Mouse (Mus musculus): ENCODE measurements around the gene Gm44579. TPM values are rescaled to one million over a fixed set of nuclear protein-coding genes. Genes with fewer than 3 reads are reported as not detected.

Gm44579 gene
- polyA plus RNA-seq, 1 experiment = not detected

DNA sequence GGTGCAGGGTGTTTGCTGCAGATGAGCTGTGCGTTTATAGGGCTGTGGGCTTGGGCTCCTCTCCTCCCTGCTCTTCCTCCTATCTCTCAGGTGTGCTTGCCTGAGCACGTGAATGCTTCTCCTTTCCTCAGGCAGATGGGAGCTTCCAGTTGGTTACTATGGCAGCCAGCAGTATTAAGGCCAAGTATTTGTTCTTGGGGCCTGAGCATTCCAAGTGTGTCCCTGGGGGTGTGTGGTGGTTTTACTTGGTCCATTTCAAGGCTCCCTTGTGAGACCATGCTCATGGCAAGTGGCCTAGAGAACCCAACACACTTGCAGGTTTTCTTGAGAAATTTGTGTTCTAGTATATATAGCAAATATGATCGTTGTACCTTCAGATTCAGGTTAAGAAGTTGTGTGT lies 25.3 kb downstream of the Gm44579 start, which contains the start of gene Olfr288:
Gene Olfr288, minus strand, starts transcription at position 101 of the 400 bp plus-strand sequence.
- Histone ChIP-seq H3ac (ENCODE audit: control insufficient read depth, insufficient read length, low read depth) (no peak within 1 kb of the TSS), H3K79me3 (ENCODE audit: low read depth) (no peaks in the 10 kb centered on the region), H3K27me3 (ENCODE audit: control insufficient read depth, insufficient read depth, insufficient read length) (peaks cover 45% of the 10 kb centered on the region), H3K36me3 (ENCODE audit: control insufficient read depth, insufficient read depth) (no peaks in the 10 kb centered on the region), H3K4me3 (ENCODE audit: insufficient read depth, poor library complexity, severe bottlenecking) (no peak within 1 kb of the TSS), H3K79me2 (ENCODE audit: control insufficient read depth, insufficient read depth) (no peaks in the 10 kb centered on the region)
- TF ChIP-seq FOSL1 (IDR thresholded peaks at IDR 0.05; ENCODE audit: insufficient read depth, low read length, poor library complexity, severe bottlenecking) (no peak), CTCF (IDR thresholded peaks at IDR 0.05; ENCODE audit: control insufficient read depth, insufficient read depth, insufficient read length) (no peak), MYOG (IDR thresholded peaks at IDR 0.05; ENCODE audit: control insufficient read depth, extremely low read depth, insufficient read length) (no peak), MAX (IDR thresholded peaks at IDR 0.05) (no peak), MYOD1 (IDR thresholded peaks at IDR 0.05; ENCODE audit: control insufficient read depth, insufficient read length, low read depth) (no peak)

DNA sequence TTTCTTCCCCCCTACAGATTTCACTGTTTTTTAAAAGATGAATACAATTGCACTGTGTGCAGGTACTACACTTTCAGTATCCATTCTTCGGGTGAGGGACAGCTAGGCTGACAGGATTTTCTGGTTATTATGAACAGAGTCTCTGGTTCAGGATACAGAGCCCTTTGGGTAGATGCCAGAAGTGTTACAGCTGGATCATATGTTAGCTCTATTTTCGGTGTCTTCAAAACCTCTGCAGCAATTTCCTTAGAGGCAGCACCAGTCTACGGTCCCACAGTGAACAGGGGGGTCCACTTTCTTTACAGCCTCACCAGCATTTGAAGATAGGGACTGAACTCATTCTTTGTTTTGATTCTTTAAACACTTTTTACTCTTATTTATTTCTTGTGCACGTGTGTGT lies 36.3 kb downstream of the Gm44579 start:
- TF ChIP-seq USF1 (IDR thresholded peaks at IDR 0.05; ENCODE audit: low read depth) (no peak), MAX (IDR thresholded peaks at IDR 0.05) (no peak), CEBPB (IDR thresholded peaks at IDR 0.05; ENCODE audit: low read depth) (no peak), FOSL1 (IDR thresholded peaks at IDR 0.05; ENCODE audit: insufficient read depth, low read length, poor library complexity, severe bottlenecking) (no peak), MYOD1 (IDR thresholded peaks at IDR 0.05; ENCODE audit: control insufficient read depth, insufficient read length, low read depth) (no peak), CTCF (IDR thresholded peaks at IDR 0.05; ENCODE audit: control insufficient read depth, insufficient read depth, insufficient read length) (no peak), MYOG (IDR thresholded peaks at IDR 0.05; ENCODE audit: control insufficient read depth, extremely low read depth, insufficient read length) (no peak)
- H3K79me3 ChIP-seq (ENCODE audit: low read depth) = no peaks in the 10 kb centered on the region
- H3K4me3 ChIP-seq (ENCODE audit: insufficient read depth, poor library complexity, severe bottlenecking) = no peak overlapping the region
- H3K79me2 ChIP-seq (ENCODE audit: control insufficient read depth, insufficient read depth) = no peaks in the 10 kb centered on the region
- no peak overlapping the region for H3ac ChIP-seq (ENCODE audit: control insufficient read depth, insufficient read length, low read depth)
- H3K27me3 ChIP-seq (ENCODE audit: control insufficient read depth, insufficient read depth, insufficient read length) = no peaks in the 10 kb centered on the region
- H3K36me3 ChIP-seq (ENCODE audit: control insufficient read depth, insufficient read depth) = no peaks in the 10 kb centered on the region

DNA sequence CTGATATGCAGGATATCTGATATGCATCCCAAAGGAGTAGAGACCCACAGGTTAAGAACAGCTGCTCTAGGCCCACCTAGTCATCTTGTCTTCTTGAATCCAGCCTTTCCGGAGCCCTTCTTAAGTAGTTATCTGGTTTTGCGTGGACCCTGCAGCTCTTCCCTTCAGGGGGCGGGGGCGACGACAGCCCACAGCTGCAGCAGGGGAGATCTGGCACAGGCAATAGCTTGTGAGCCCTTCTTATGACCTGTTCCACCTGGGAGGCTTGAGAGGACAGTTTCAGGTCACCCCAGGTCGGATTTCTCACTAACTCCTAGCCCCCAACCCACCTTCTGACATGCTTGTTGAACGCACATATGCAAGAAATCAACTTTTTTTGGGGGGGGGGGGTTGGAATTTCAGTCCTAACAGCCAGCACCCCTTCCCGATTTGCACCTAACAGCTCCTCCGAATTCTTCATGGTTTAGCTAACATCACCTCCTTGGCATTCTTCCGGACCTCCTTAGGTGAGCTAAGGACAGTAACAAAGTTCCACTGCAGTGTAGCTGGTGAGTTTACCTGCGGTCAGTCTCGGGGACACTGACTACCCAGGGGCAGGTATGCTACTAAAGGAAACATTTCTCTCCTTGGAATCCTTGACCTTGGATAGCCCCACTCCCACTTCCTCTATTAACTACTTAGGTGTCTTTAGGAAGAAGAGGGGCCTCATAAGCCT lies 38.8 kb downstream of the Gm44579 start:
- H3K79me2 ChIP-seq (ENCODE audit: control insufficient read depth, insufficient read depth) = no peaks in the 10 kb centered on the region
- H3K36me3 ChIP-seq (ENCODE audit: control insufficient read depth, insufficient read depth) = no peaks in the 10 kb centered on the region
- no peaks in the 10 kb centered on the region for H3K79me3 ChIP-seq (ENCODE audit: low read depth)
- peaks cover 8% of the 10 kb centered on the region for H3K27me3 ChIP-seq (ENCODE audit: control insufficient read depth, insufficient read depth, insufficient read length)
- TF ChIP-seq CEBPB (IDR thresholded peaks at IDR 0.05; ENCODE audit: low read depth) (no peak), FOSL1 (IDR thresholded peaks at IDR 0.05; ENCODE audit: insufficient read depth, low read length, poor library complexity, severe bottlenecking) (no peak), CTCF (IDR thresholded peaks at IDR 0.05; ENCODE audit: control insufficient read depth, insufficient read depth, insufficient read length) (no peak), USF1 (IDR thresholded peaks at IDR 0.05; ENCODE audit: low read depth) (no peak), MAX (IDR thresholded peaks at IDR 0.05) (no peak), MYOD1 (IDR thresholded peaks at IDR 0.05; ENCODE audit: control insufficient read depth, insufficient read length, low read depth) (no peak), MYOG (IDR thresholded peaks at IDR 0.05; ENCODE audit: control insufficient read depth, extremely low read depth, insufficient read length) (no peak)
- no peak overlapping the region for H3ac ChIP-seq (ENCODE audit: control insufficient read depth, insufficient read length, low read depth)
- H3K4me3 ChIP-seq (ENCODE audit: insufficient read depth, poor library complexity, severe bottlenecking) = no peak overlapping the region

DNA sequence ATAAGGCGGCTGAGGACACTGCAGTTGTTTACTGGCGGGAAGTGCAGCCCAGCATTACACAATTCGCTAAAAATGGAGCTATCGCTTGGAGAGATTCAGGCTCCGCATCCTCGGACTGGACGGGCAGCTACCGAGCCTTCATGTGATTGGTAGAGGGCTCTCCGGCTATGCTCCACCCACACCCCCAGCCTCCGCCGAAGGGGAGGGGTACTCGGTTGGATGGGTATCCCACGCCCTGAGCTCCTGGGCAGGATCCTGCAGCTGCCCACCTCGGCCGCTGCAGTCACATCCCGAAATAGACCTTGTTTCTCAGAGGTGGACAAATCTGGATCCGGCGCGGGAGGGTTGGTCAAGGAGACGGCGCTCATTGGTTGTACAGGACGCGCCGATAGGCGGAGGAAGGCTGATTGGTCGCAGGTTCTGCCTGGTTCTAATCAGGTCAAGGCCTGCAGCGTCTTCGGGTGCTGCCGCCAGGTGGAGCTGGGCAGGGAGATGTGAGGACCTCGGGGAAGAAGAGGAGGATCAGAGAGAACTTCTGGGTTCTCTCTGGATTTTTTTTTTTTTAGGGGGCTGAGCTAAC lies 39.6 kb downstream of the Gm44579 start:
- peak overlapping the region; percentile 57 for H3ac ChIP-seq (ENCODE audit: control insufficient read depth, insufficient read length, low read depth)
- H3K36me3 ChIP-seq (ENCODE audit: control insufficient read depth, insufficient read depth) = no peaks in the 10 kb centered on the region
- H3K79me2 ChIP-seq (ENCODE audit: control insufficient read depth, insufficient read depth) = no peaks in the 10 kb centered on the region
- H3K27me3 ChIP-seq (ENCODE audit: control insufficient read depth, insufficient read depth, insufficient read length) = peaks cover 13% of the 10 kb centered on the region
- no peaks in the 10 kb centered on the region for H3K79me3 ChIP-seq (ENCODE audit: low read depth)
- TF ChIP-seq CEBPB (IDR thresholded peaks at IDR 0.05; ENCODE audit: low read depth) = peak; percentile 83
- no peak for TF ChIP-seq FOSL1 (IDR thresholded peaks at IDR 0.05; ENCODE audit: insufficient read depth, low read length, poor library complexity, severe bottlenecking)
- peak; percentile 32 for TF ChIP-seq MAX (IDR thresholded peaks at IDR 0.05)
- TF ChIP-seq MYOD1 (IDR thresholded peaks at IDR 0.05; ENCODE audit: control insufficient read depth, insufficient read length, low read depth) = peak; percentile 22
- peak; percentile 48 for TF ChIP-seq CTCF (IDR thresholded peaks at IDR 0.05; ENCODE audit: control insufficient read depth, insufficient read depth, insufficient read length)
- H3K4me3 ChIP-seq (ENCODE audit: insufficient read depth, poor library complexity, severe bottlenecking) = peak overlapping the region; percentile 33

DNA sequence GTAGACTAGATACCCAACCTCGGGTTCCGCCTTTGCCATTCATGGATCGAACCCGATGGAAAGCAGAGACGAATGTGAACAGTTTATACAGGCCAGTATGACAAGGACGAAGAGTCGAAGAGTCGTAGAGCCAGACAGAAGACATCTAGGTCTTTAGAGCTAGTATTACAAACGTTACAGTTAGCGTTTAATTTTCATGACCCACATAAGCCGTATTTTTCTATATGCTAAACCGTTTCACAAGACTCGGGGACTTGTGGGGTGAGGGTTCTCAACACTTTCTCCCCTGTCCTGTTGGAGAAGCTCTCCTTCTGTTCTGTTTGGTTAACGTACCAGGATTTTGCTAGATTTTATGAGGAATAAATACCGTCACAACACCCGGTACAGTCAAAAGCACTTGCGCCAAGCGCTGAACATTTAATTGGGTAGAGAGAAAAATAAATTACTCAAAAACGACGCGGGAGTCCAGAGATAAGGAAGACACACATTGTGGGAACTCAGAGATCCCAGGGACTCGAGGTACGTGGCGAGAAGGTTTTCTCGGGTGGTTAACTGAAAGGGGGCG lies 40.1 kb downstream of the Gm44579 start:
- Histone ChIP-seq H3ac (ENCODE audit: control insufficient read depth, insufficient read length, low read depth) (peak overlapping the region; percentile 57), H3K79me2 (ENCODE audit: control insufficient read depth, insufficient read depth) (no peaks in the 10 kb centered on the region), H3K36me3 (ENCODE audit: control insufficient read depth, insufficient read depth) (no peaks in the 10 kb centered on the region), H3K4me3 (ENCODE audit: insufficient read depth, poor library complexity, severe bottlenecking) (peak overlapping the region; percentile 33), H3K79me3 (ENCODE audit: low read depth) (no peaks in the 10 kb centered on the region), H3K27me3 (ENCODE audit: control insufficient read depth, insufficient read depth, insufficient read length) (peaks cover 18% of the 10 kb centered on the region)
- TF ChIP-seq MYOD1 (IDR thresholded peaks at IDR 0.05; ENCODE audit: control insufficient read depth, insufficient read length, low read depth) (no peak), CEBPB (IDR thresholded peaks at IDR 0.05; ENCODE audit: low read depth) (no peak), USF1 (IDR thresholded peaks at IDR 0.05; ENCODE audit: low read depth) (no peak), CTCF (IDR thresholded peaks at IDR 0.05; ENCODE audit: control insufficient read depth, insufficient read depth, insufficient read length) (no peak), MYOG (IDR thresholded peaks at IDR 0.05; ENCODE audit: control insufficient read depth, extremely low read depth, insufficient read length) (no peak)

Data from C2C12 (cell line).